Mouse (Mus musculus): ENCODE measurements around the gene Ier5. TPM values are rescaled to one million over a fixed set of nuclear protein-coding genes. Genes with fewer than 3 reads are reported as not detected.

Gene Ier5
- total RNA-seq, 1 experiment = 11.7 TPM

DNA sequence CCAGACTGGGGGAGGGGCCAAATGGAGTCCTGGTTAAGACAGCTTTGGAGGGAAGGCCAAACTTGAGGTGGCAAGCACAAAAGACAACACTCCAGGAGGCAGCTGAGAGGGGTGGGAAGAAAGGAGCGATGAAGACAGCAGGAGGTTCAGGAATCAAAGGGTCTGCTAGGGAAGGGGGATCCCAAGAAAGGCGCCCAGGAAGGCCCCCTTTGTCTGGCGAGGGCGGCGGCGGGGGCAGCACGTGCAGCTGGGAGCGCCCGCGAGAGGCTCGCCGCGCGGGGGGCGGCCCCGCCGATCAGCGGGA, 16.5 kb downstream of the Ier5 start:
- H3K4me3 ChIP-seq (ENCODE audit: insufficient read depth in 1 of 2, low read depth in 1 of 2, low read length in 2 of 2, poor library complexity in 1 of 2, severe bottlenecking in 1 of 2) = peak overlapping the region; percentile 48 to 81
- DNase-seq (ENCODE audit: low read depth, low spot score) = no peak
- H3K9me3 ChIP-seq (ENCODE audit: control insufficient read depth, insufficient read depth, low read depth, low read length) = no peaks in the 10 kb centered on the region
- H3K36me3 ChIP-seq (ENCODE audit: control insufficient read depth, insufficient read depth, low read length, poor library complexity, severe bottlenecking) = no peaks in the 10 kb centered on the region
- peaks cover 9 to 18% of the 10 kb centered on the region in 2 experiments; a peak in 3 of 4 replicates for H3K4me1 ChIP-seq (ENCODE audit: control insufficient read depth in 2 of 2, insufficient read depth in 2 of 2, low read length in 2 of 2, poor library complexity in 1 of 2)
- TF ChIP-seq CHD2 (IDR thresholded peaks at IDR 0.05; ENCODE audit: low read depth, low read length) (no peak), HCFC1 (IDR thresholded peaks at IDR 0.05; ENCODE audit: borderline replicate concordance, insufficient read depth, low read length) (no peak)
- in situ Hi-C loops (cut with MboI; ENCODE audit: low sequenced_read_pairs in 2 of 2, unreplicated experiment in 2 of 2) = loop anchor here (25.0 kb wide), 1 partner anchor 654 kb away; no protein-coding TSS in a partner anchor
- H3K27ac ChIP-seq (ENCODE audit: insufficient read depth, low read depth, low read length, poor library complexity, severe bottlenecking) = peak overlapping the region; percentile 13; the same call in 1 of the 2 replicates
- H3K9ac ChIP-seq (ENCODE audit: insufficient read depth, low read depth, low read length, poor library complexity, severe bottlenecking) = peak overlapping the region; percentile 73

DNA sequence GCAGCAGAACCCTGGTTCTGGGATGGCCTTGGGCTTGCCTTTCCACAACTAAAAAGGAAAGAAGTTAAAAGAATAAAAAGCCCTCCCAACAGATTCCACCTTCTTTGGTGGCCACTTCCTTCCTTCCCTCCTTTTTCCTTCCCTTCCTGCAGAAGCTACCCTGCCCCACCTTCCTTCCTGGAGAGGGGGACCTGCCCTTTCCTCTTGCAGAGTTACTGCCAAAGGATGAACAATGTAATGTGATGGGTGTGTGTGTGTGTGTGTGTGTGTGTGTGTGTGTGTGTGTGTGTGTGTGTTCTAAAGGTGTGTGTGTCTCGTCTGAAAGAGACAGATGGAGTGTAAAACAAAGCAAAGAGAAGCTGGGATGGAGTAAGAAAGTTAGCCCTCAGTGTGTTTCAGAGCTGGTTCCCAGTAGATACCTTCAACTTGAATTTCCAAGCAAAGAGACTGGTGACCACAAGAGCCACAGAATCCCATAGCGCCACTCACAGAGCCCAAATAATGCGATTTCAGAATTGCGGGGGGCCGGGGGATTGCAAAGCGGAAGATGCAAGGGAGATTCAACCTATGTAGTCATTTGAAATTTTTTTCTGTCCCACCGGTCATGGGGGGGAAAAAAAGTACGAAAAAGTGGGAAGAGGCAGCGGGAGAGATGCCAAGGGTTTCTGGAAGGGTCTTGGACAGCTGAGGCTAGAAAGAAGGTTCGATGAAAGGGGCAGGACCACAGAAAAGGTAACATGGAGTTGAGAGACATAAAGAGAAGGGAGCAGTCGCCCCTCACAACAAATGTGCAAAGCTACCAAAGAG, 17.1 kb downstream of the Ier5 start:
- TF ChIP-seq CHD2 (IDR thresholded peaks at IDR 0.05; ENCODE audit: low read depth, low read length) (no peak), ZC3H11A (IDR thresholded peaks at IDR 0.05; ENCODE audit: borderline replicate concordance, low read depth, low read length) (no peak), ZNF384 (IDR thresholded peaks at IDR 0.05; ENCODE audit: low read depth, low read length) (no peak), MAFK (IDR thresholded peaks at IDR 0.05; ENCODE audit: insufficient read depth, low read depth, low read length) (no peak), HCFC1 (IDR thresholded peaks at IDR 0.05; ENCODE audit: borderline replicate concordance, insufficient read depth, low read length) (no peak)
- Histone ChIP-seq H3K4me3 (ENCODE audit: insufficient read depth in 1 of 2, low read depth in 1 of 2, low read length in 2 of 2, poor library complexity in 1 of 2, severe bottlenecking in 1 of 2) (peak overlapping the region; percentile 48 to 81), H3K36me3 (ENCODE audit: control insufficient read depth, insufficient read depth, low read length, poor library complexity, severe bottlenecking) (no peaks in the 10 kb centered on the region), H3K4me1 (ENCODE audit: control insufficient read depth in 2 of 2, insufficient read depth in 2 of 2, low read length in 2 of 2, poor library complexity in 1 of 2) (peaks cover 9 to 20% of the 10 kb centered on the region in 2 experiments; a peak in 3 of 4 replicates), H3K9ac (ENCODE audit: insufficient read depth, low read depth, low read length, poor library complexity, severe bottlenecking) (peak overlapping the region; percentile 73; the same call in 1 of the 2 replicates), H3K9me3 (ENCODE audit: control insufficient read depth, insufficient read depth, low read depth, low read length) (no peaks in the 10 kb centered on the region), H3K27ac (ENCODE audit: insufficient read depth, low read depth, low read length, poor library complexity, severe bottlenecking) (no peak overlapping the region)
- DNase-seq (ENCODE audit: low read depth, low spot score) = no peak
- in situ Hi-C loops (cut with MboI; ENCODE audit: low sequenced_read_pairs in 2 of 2, unreplicated experiment in 2 of 2) = loop anchor here (25.0 kb wide), 1 partner anchor 655 kb away; no protein-coding TSS in a partner anchor

DNA sequence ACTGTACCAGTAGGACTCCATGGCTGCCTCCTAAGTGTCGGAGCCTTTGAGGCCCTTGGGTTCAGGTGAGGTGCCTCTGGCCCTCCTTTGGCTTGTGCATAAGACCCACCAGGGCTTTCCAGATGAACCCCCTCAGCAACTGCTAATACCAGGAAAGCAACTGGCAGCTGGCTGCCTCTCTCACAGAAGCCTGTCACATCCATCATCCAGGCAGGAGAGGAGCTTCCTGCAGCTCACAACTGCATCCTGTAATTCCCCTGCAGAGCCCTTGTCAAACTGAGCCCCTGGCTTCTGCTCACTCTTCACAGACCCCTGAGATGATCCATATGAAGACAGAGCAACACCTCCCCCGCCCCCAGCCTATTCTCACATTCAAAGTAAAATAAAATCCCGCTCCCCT, 21.8 kb downstream of the Ier5 start:
- Histone ChIP-seq H3K9ac (ENCODE audit: insufficient read depth, low read depth, low read length, poor library complexity, severe bottlenecking) (no peak overlapping the region), H3K9me3 (ENCODE audit: control insufficient read depth, insufficient read depth, low read depth, low read length) (no peaks in the 10 kb centered on the region), H3K36me3 (ENCODE audit: control insufficient read depth, insufficient read depth, low read length, poor library complexity, severe bottlenecking) (no peaks in the 10 kb centered on the region), H3K27ac (ENCODE audit: insufficient read depth, low read depth, low read length, poor library complexity, severe bottlenecking) (no peak overlapping the region), H3K4me3 (ENCODE audit: insufficient read depth in 1 of 2, low read depth in 1 of 2, low read length in 2 of 2, poor library complexity in 1 of 2, severe bottlenecking in 1 of 2) (no peak overlapping the region), H3K4me1 (ENCODE audit: control insufficient read depth in 2 of 2, insufficient read depth in 2 of 2, low read length in 2 of 2, poor library complexity in 1 of 2) (peaks cover 2 to 24% of the 10 kb centered on the region in 2 experiments; a peak in 2 of 4 replicates)
- in situ Hi-C loops (cut with MboI; ENCODE audit: low sequenced_read_pairs in 2 of 2, unreplicated experiment in 2 of 2) = loop anchor here (25.0 kb wide), 1 partner anchor 660 kb away; no protein-coding TSS in a partner anchor
- TF ChIP-seq ZC3H11A (IDR thresholded peaks at IDR 0.05; ENCODE audit: borderline replicate concordance, low read depth, low read length) = no peak
- no peak for TF ChIP-seq CHD2 (IDR thresholded peaks at IDR 0.05; ENCODE audit: low read depth, low read length)
- TF ChIP-seq HCFC1 (IDR thresholded peaks at IDR 0.05; ENCODE audit: borderline replicate concordance, insufficient read depth, low read length) = no peak
- no peak for TF ChIP-seq MAFK (IDR thresholded peaks at IDR 0.05; ENCODE audit: insufficient read depth, low read depth, low read length)
- TF ChIP-seq ZNF384 (IDR thresholded peaks at IDR 0.05; ENCODE audit: low read depth, low read length) = no peak
- no peak for DNase-seq (ENCODE audit: low read depth, low spot score)

DNA sequence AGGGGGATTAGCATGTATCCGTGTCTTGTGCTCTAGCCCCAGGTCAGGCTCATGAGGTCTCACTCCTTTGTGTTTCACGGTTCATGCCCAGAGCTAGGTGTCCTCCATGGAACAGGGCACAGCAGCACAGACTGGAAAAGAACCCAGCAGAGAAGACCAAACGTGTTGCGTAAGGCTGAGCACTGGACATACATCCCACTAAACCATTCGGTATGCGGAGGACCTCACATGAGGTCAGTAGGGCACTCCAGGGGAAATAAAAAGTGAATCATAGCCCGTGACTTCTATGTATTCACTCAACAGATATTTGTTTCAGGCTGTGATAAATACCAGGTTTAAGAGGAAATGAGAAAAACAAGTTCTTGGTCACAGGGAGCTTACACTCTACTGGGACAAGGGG, 23.6 kb downstream of the Ier5 start:
- H3K9me3 ChIP-seq (ENCODE audit: control insufficient read depth, insufficient read depth, low read depth, low read length) = no peaks in the 10 kb centered on the region
- in situ Hi-C loops (cut with MboI; ENCODE audit: low sequenced_read_pairs in 2 of 2, unreplicated experiment in 2 of 2) = loop anchor here (25.0 kb wide), 1 partner anchor 661 kb away; no protein-coding TSS in a partner anchor
- no peak for TF ChIP-seq CHD2 (IDR thresholded peaks at IDR 0.05; ENCODE audit: low read depth, low read length)
- no peak for TF ChIP-seq ZC3H11A (IDR thresholded peaks at IDR 0.05; ENCODE audit: borderline replicate concordance, low read depth, low read length)
- no peak for TF ChIP-seq ZNF384 (IDR thresholded peaks at IDR 0.05; ENCODE audit: low read depth, low read length)
- TF ChIP-seq HCFC1 (IDR thresholded peaks at IDR 0.05; ENCODE audit: borderline replicate concordance, insufficient read depth, low read length) = no peak
- no peak for TF ChIP-seq MAFK (IDR thresholded peaks at IDR 0.05; ENCODE audit: insufficient read depth, low read depth, low read length)
- H3K36me3 ChIP-seq (ENCODE audit: control insufficient read depth, insufficient read depth, low read length, poor library complexity, severe bottlenecking) = no peaks in the 10 kb centered on the region
- peaks cover 0 to 23% of the 10 kb centered on the region in 2 experiments; a peak in 1 of 4 replicates for H3K4me1 ChIP-seq (ENCODE audit: control insufficient read depth in 2 of 2, insufficient read depth in 2 of 2, low read length in 2 of 2, poor library complexity in 1 of 2)
- no peak overlapping the region for H3K27ac ChIP-seq (ENCODE audit: insufficient read depth, low read depth, low read length, poor library complexity, severe bottlenecking)
- H3K4me3 ChIP-seq (ENCODE audit: insufficient read depth in 1 of 2, low read depth in 1 of 2, low read length in 2 of 2, poor library complexity in 1 of 2, severe bottlenecking in 1 of 2) = no peak overlapping the region
- no peak overlapping the region for H3K9ac ChIP-seq (ENCODE audit: insufficient read depth, low read depth, low read length, poor library complexity, severe bottlenecking)
- DNase-seq (ENCODE audit: low read depth, low spot score) = no peak
